Mouse (Mus musculus) kidney, adult 2 months (tissue): ENCODE results near the gene Pcsk1n.

ENCODE experiments used
- CTCF ChIP-seq: fragments of 200-500 bp; conservative IDR thresholded peaks from 2 replicates; pipeline ENCODE4 v1.5.1; 2011; ENCODE audit warnings: low read depth, mild to moderate bottlenecking, control low read depth, low read length, moderate library complexity, mixed read lengths; ENCODE audit not compliant: insufficient read depth, insufficient read length
- POLR2A ChIP-seq: fragments of 200-500 bp; IDR thresholded peaks from one replicate; pipeline ENCODE4 v1.6.1; 2011; ENCODE audit warnings: low read depth, low read length, control low read depth

DNA sequence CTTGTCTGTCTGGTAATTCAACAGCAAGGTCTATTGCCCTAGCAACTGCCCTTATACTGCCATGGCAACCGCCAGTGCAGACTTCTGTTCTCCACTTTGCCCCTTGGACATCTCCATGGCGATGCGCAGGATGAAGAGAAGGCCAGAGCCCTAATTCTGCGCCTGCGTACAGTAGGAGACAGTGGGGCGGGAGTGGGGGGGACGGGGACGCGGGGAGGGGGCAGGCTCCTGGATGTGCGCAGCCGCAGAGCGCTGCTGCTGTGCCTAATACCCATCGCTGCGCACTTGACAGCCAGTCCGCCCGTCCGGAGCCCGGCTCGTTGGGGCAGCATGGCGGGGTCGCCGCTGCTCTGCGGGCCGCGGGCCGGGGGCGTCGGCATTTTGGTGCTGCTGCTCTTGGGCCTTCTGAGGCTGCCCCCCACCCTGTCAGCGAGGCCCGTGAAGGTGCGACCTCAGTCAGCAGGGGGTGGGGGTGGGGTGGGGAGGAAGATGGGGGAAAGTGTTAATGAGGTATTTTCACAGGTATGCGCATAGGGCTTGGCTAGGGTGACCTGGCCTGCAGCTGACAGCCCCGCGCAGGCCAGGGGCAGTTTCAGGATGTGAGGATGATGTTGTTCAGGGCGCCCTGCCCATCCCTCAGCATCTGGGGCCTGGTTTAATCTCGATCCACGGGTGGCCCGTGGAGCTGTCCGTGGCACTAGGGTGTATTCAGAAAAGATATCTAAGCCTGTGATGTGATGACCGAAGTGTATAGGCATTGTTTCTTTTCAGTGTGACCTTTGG lies at the start of gene Pcsk1n:
- TF ChIP-seq CTCF (no peak), POLR2A (no peak)
